Mouse (Mus musculus) liver, postnatal 0 days (tissue): ENCODE results near the gene Cstf2. TPM values are rescaled to one million over a fixed set of nuclear protein-coding genes. Genes with fewer than 3 reads are reported as not detected.

Experiments
- ATAC-seq: fragments of 200-750 bp; cut with Nextera tagmentation; 2 replicates; pipeline ENCODE4 v1.8.0; 2017; ENCODE audit warnings: mild to moderate bottlenecking, moderate library complexity
- DNase-seq: peaks from one replicate; pipeline ENCODE4 v3.0.0-alpha.2; 2016
- H3K27ac ChIP-seq: fragments of 300-500 bp; sonication (generic); 2 replicates; pipeline ENCODE4 v1.5.1; 2014; ENCODE audit warnings: antibody characterized with exemption, moderate library complexity, mild to moderate bottlenecking, low read depth
- H3K27me3 ChIP-seq: fragments of 300-500 bp; sonication (generic); 2 replicates; pipeline ENCODE4 v1.6.1; 2014; ENCODE audit warnings: low read length, control low read depth, mixed read lengths; ENCODE audit not compliant: insufficient read depth
- H3K36me3 ChIP-seq: fragments of 300-500 bp; sonication (generic); replicated peaks from 2 replicates; pipeline ENCODE4 v1.6.1; 2014; ENCODE audit warnings: mild to moderate bottlenecking, control low read depth, low read length, moderate library complexity, mixed read lengths; ENCODE audit not compliant: insufficient read depth
- H3K4me1 ChIP-seq: fragments of 300-500 bp; sonication (generic); 2 replicates; pipeline ENCODE4 v1.6.1; 2014; ENCODE audit warnings: antibody characterized with exemption, mild to moderate bottlenecking, control low read depth; ENCODE audit not compliant: insufficient read depth
- H3K4me2 ChIP-seq: fragments of 300-500 bp; sonication (generic); 2 replicates; pipeline ENCODE4 v1.6.1; 2014; ENCODE audit warnings: low read depth, mild to moderate bottlenecking, low read length, moderate library complexity, mixed read lengths
- H3K4me3 ChIP-seq: fragments of 300-500 bp; sonication (generic); 2 replicates; pipeline ENCODE4 v1.5.1; 2014; ENCODE audit warnings: low read depth, low read length
- H3K9ac ChIP-seq: fragments of 300-500 bp; sonication (generic); replicated peaks from 2 replicates; pipeline ENCODE4 v1.6.1; 2014; ENCODE audit warnings: mild to moderate bottlenecking, moderate library complexity
- H3K9me3 ChIP-seq: fragments of 300-500 bp; sonication (generic); 2 replicates; pipeline ENCODE4 v1.6.1; 2016; ENCODE audit warnings: mild to moderate bottlenecking, control low read depth, low read length, mixed read lengths
- CTCF ChIP-seq: sonication (generic); IDR thresholded peaks from 2 replicates; pipeline ENCODE4 v1.5.1; 2016; ENCODE audit warnings: antibody characterized with exemption, low read depth
- EP300 ChIP-seq: IDR thresholded peaks from 2 replicates; pipeline ENCODE4 v1.6.1; 2016; ENCODE audit warnings: antibody characterized with exemption, low read depth, mild to moderate bottlenecking
- WGBS: fragments of 180-500 bp; shearing (Covaris S2); extraction: QIAGEN DNeasy Blood & Tissue Kit; methylation state at CpG from one replicate; pipeline ENCODE4 v1.1.7; 2014; ENCODE audit not compliant: insufficient replicate concordance; 5-methylcytosine and 5-hydroxymethylcytosine counted together
- polyA plus RNA-seq: library from polyadenylated mRNA; unstranded; fragments of >200 nt; fragmentation: Nextera tagmentation; extraction: Ambion mirVana; gene quantifications from 2 replicates; pipeline ENCODE4 v1.2.1, GENCODE M21; 2015

Cstf2 gene
- 8.3 and 9.7 TPM in 2 replicates for polyA plus RNA-seq

- ATAC-seq = peak; percentile 97
- peak within 1 kb of the TSS; percentile 87 for H3K27ac ChIP-seq
- H3K4me3 ChIP-seq = peak within 1 kb of the TSS; percentile 71
- H3K27me3 ChIP-seq = no peaks in the 10 kb centered on the region
- peak; percentile 93 for DNase-seq
- no peaks in the 10 kb centered on the region for H3K9me3 ChIP-seq
- TF ChIP-seq EP300 (no peak), CTCF (0 out of 2 replicates have a peak, but pooled peaks have one; percentile 8)
- H3K36me3 ChIP-seq = peaks cover 4% of the 10 kb centered on the region; the same call in 1 of the 2 replicates
- peak within 1 kb of the TSS; percentile 72 for H3K9ac ChIP-seq
- H3K4me2 ChIP-seq = peak within 1 kb of the TSS; percentile 74
- 23% methylated on average over 39 of the region's 77 CpGs for WGBS
- no peaks in the 10 kb centered on the region for H3K4me1 ChIP-seq
These were observed at the start of gene Cstf2 for GRCm38 (mm10) chrX:134058987-134059712. Gene Cstf2, plus strand, starts transcription at chrX:134059187.

DNA sequence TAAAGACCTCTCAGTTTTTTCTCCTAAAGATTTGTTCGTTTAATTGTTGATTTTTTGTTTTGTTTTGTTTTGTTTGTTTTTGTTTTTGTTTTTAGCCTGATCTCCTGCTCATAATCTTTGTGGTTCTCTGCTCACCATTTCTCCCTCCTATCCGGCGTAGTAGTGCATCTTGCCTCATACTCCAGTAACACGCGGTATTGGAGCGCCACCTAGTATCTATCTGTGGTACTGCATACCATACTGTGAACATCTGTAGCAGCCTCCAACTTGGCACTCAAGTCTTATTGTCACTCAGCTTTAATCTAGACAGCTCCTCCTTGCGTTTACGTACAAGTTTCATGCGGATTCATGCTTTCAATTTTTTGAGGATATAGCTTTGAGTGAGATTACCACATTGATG is 40.0 kb upstream of the Cstf2 start:
- peak; percentile 48 for DNase-seq
- H3K27me3 ChIP-seq = no peaks in the 10 kb centered on the region
- H3K4me2 ChIP-seq = no peak overlapping the region
- H3K27ac ChIP-seq = no peak overlapping the region
- no peaks in the 10 kb centered on the region for H3K9me3 ChIP-seq
- TF ChIP-seq EP300 (no peak), CTCF (peak; percentile 89)
- no peaks in the 10 kb centered on the region for H3K4me1 ChIP-seq
- WGBS = 14% methylated on average over 9 of the region's 9 CpGs
- H3K4me3 ChIP-seq = no peak overlapping the region
- no peaks in the 10 kb centered on the region for H3K36me3 ChIP-seq
- ATAC-seq = 0 out of 2 replicates have a peak, but pooled peaks have one; percentile 38
- H3K9ac ChIP-seq = no peak overlapping the region

GRCm38 (mm10) chrX:134020664-134021063 is 38.3 kb upstream of the Cstf2 start:
- no peaks in the 10 kb centered on the region for H3K27me3 ChIP-seq
- WGBS = 41% methylated on average over 5 of the region's 5 CpGs
- DNase-seq (no peak), ATAC-seq (no peak)
- H3K4me3 ChIP-seq = no peak overlapping the region
- no peak overlapping the region for H3K9ac ChIP-seq
- H3K4me2 ChIP-seq = no peak overlapping the region
- no peaks in the 10 kb centered on the region for H3K36me3 ChIP-seq
- no peak overlapping the region for H3K27ac ChIP-seq
- H3K4me1 ChIP-seq = no peaks in the 10 kb centered on the region
- TF ChIP-seq CTCF (no peak), EP300 (no peak)
- H3K9me3 ChIP-seq = no peaks in the 10 kb centered on the region

- 0 out of 2 replicates have a peak, but pooled peaks have one; percentile 6 for TF ChIP-seq CTCF
- no peak for TF ChIP-seq EP300
- Histone ChIP-seq H3K36me3 (no peaks in the 10 kb centered on the region), H3K4me3 (no peak overlapping the region), H3K27ac (no peak overlapping the region), H3K27me3 (no peaks in the 10 kb centered on the region), H3K4me1 (no peaks in the 10 kb centered on the region), H3K9ac (no peak overlapping the region), H3K9me3 (no peaks in the 10 kb centered on the region), H3K4me2 (no peak overlapping the region)
- DNase-seq (no peak), ATAC-seq (no peak)
- 46% methylated on average over 1 of the region's 1 CpGs for WGBS
These were observed 10.0 kb upstream of the Cstf2 start for GRCm38 (mm10) chrX:134048994-134049393.

DNA sequence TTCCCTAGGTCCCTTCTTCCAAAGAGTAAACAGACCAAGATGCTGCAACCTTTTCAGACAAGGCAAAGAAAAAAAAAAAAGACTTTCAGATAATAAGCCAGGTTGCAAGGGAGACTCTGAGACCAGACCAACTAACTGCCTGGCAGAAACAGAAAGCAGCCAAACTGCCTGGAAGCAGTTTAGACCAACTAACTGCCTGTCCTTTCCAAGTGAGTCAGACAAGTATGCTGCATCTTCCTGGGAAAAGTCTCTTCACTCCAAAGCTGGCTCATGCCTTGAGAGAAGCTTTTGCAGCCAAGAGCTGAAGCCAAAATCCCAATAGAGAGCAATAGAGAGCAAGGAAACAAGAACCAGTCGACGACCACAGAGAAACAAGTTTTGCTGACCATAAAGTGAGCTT is 2.1 kb upstream of the Cstf2 start:
- Histone ChIP-seq H3K4me2 (no peak overlapping the region), H3K27me3 (no peaks in the 10 kb centered on the region), H3K9ac (no peak overlapping the region), H3K4me1 (no peaks in the 10 kb centered on the region), H3K27ac (no peak overlapping the region), H3K36me3 (no peaks in the 10 kb centered on the region), H3K9me3 (no peaks in the 10 kb centered on the region), H3K4me3 (no peak overlapping the region)
- WGBS = 74% methylated on average over 2 of the region's 2 CpGs
- DNase-seq (no peak), ATAC-seq (no peak)
- no peak for TF ChIP-seq CTCF
- TF ChIP-seq EP300 = no peak

- no peak for DNase-seq
- H3K36me3 ChIP-seq = peaks cover 4% of the 10 kb centered on the region; the same call in 1 of the 2 replicates
- no peak for ATAC-seq
- no peak overlapping the region for H3K9ac ChIP-seq
- H3K27ac ChIP-seq = no peak overlapping the region
- H3K9me3 ChIP-seq = no peaks in the 10 kb centered on the region
- 69% methylated on average over 14 of the region's 14 CpGs for WGBS
- no peaks in the 10 kb centered on the region for H3K27me3 ChIP-seq
- H3K4me2 ChIP-seq = peak overlapping the region; percentile 74
- no peaks in the 10 kb centered on the region for H3K4me1 ChIP-seq
- no peak for TF ChIP-seq EP300
- no peak for TF ChIP-seq CTCF
- peak overlapping the region; percentile 71; the same call in 1 of the 2 replicates for H3K4me3 ChIP-seq
These were observed 729 bp upstream of the Cstf2 start for GRCm38 (mm10) chrX:134058040-134058875.
